Mouse (Mus musculus): ENCODE measurements around the gene Gm17124.

Gm17124 gene

GRCm38 (mm10) chr14:42599782-42600181 is at the start of gene Gm17124:
TSS of gene Gm17124 (minus strand) at chr14:42599882.
- no CpG with 5 or more reads among the region's 3 CpGs for WGBS

- WGBS = 88% methylated on average over 1 of the region's 2 CpGs
Measured at GRCm38 (mm10) chr14:42641817-42642216, 42.1 kb upstream of the Gm17124 start, which contains the start of gene Gm3633. TSS of gene Gm3633 (minus strand) at chr14:42641917.

All from cerebral cortex, adult 2 months (tissue).